Mouse (Mus musculus): ENCODE measurements around the gene Epha4. TPM values are rescaled to one million over a fixed set of nuclear protein-coding genes. Genes with fewer than 3 reads are reported as not detected.

The Epha4 gene
- 8.4 to 15.1 TPM (median 10.3 TPM) in 3 replicates for total RNA-seq (2017)

- peak; percentile 75 for ATAC-seq (replicated peaks; ENCODE audit: insufficient number of reproducible peaks, low FRiP score, low TSS enrichment, poor library complexity, severe bottlenecking)
Observed at GRCm38 (mm10) chr1:77514963-77515650, at the start of gene Epha4. Epha4 (minus strand) TSS chr1:77515088.

GRCm38 (mm10) chr1:77556199-77556598 is 41.3 kb upstream of the Epha4 start:
- ATAC-seq (replicated peaks; ENCODE audit: insufficient number of reproducible peaks, low FRiP score, low TSS enrichment, poor library complexity, severe bottlenecking) = no peak

GRCm38 (mm10) chr1:77551927-77552326 is 37.0 kb upstream of the Epha4 start:
- no peak for ATAC-seq (replicated peaks; ENCODE audit: insufficient number of reproducible peaks, low FRiP score, low TSS enrichment, poor library complexity, severe bottlenecking)

GRCm38 (mm10) chr1:77545722-77546121 is 30.8 kb upstream of the Epha4 start:
- ATAC-seq (replicated peaks; ENCODE audit: insufficient number of reproducible peaks, low FRiP score, low TSS enrichment, poor library complexity, severe bottlenecking) = no peak

- no peak for ATAC-seq (replicated peaks; ENCODE audit: insufficient number of reproducible peaks, low FRiP score, low TSS enrichment, poor library complexity, severe bottlenecking)
Observed at GRCm38 (mm10) chr1:77545035-77545434, 30.1 kb upstream of the Epha4 start.

- no peak for ATAC-seq (replicated peaks; ENCODE audit: insufficient number of reproducible peaks, low FRiP score, low TSS enrichment, poor library complexity, severe bottlenecking)
Observed at GRCm38 (mm10) chr1:77544279-77544678, 29.4 kb upstream of the Epha4 start.

GRCm38 (mm10) chr1:77539945-77540344 is 25.1 kb upstream of the Epha4 start:
- no peak for ATAC-seq (replicated peaks; ENCODE audit: insufficient number of reproducible peaks, low FRiP score, low TSS enrichment, poor library complexity, severe bottlenecking)

GRCm38 (mm10) chr1:77538559-77538958 is 23.7 kb upstream of the Epha4 start:
- no peak for ATAC-seq (replicated peaks; ENCODE audit: insufficient number of reproducible peaks, low FRiP score, low TSS enrichment, poor library complexity, severe bottlenecking)

- no peak for ATAC-seq (replicated peaks; ENCODE audit: insufficient number of reproducible peaks, low FRiP score, low TSS enrichment, poor library complexity, severe bottlenecking)
Observed at GRCm38 (mm10) chr1:77535905-77536304, 21.0 kb upstream of the Epha4 start.

GRCm38 (mm10) chr1:77532576-77533183 is 17.8 kb upstream of the Epha4 start:
- no peak for ATAC-seq (replicated peaks; ENCODE audit: insufficient number of reproducible peaks, low FRiP score, low TSS enrichment, poor library complexity, severe bottlenecking)

GRCm38 (mm10) chr1:77531934-77532575 is 17.2 kb upstream of the Epha4 start:
- ATAC-seq (replicated peaks; ENCODE audit: insufficient number of reproducible peaks, low FRiP score, low TSS enrichment, poor library complexity, severe bottlenecking) = no peak

- ATAC-seq (replicated peaks; ENCODE audit: insufficient number of reproducible peaks, low FRiP score, low TSS enrichment, poor library complexity, severe bottlenecking) = no peak
Observed at GRCm38 (mm10) chr1:77525082-77525481, 10.2 kb upstream of the Epha4 start.

GRCm38 (mm10) chr1:77523354-77523753 is 8.5 kb upstream of the Epha4 start:
- ATAC-seq (replicated peaks; ENCODE audit: insufficient number of reproducible peaks, low FRiP score, low TSS enrichment, poor library complexity, severe bottlenecking) = no peak

GRCm38 (mm10) chr1:77521640-77522539 is 7.0 kb upstream of the Epha4 start:
- no peak for ATAC-seq (replicated peaks; ENCODE audit: insufficient number of reproducible peaks, low FRiP score, low TSS enrichment, poor library complexity, severe bottlenecking)

- ATAC-seq (replicated peaks; ENCODE audit: insufficient number of reproducible peaks, low FRiP score, low TSS enrichment, poor library complexity, severe bottlenecking) = no peak
Observed at GRCm38 (mm10) chr1:77518715-77519114, 3.8 kb upstream of the Epha4 start.

GRCm38 (mm10) chr1:77516203-77516991 is 1.5 kb upstream of the Epha4 start:
- peak; percentile 64; the same call in 1 of the 2 replicates for ATAC-seq (replicated peaks; ENCODE audit: insufficient number of reproducible peaks, low FRiP score, low TSS enrichment, poor library complexity, severe bottlenecking)

GRCm38 (mm10) chr1:77515651-77515981 is 728 bp upstream of the Epha4 start:
- ATAC-seq (replicated peaks; ENCODE audit: insufficient number of reproducible peaks, low FRiP score, low TSS enrichment, poor library complexity, severe bottlenecking) = no peak

- no peak for ATAC-seq (replicated peaks; ENCODE audit: insufficient number of reproducible peaks, low FRiP score, low TSS enrichment, poor library complexity, severe bottlenecking)
Observed at GRCm38 (mm10) chr1:77514325-77514962, 444 bp downstream of the Epha4 start.
